23 mouse cellular contexts compared by ENCODE assay signal in genomic region chr7:45156206-45156605, GRCm38 (mm10). TPM values are rescaled to one million over a fixed set of nuclear protein-coding genes. Genes with fewer than 3 reads are reported as not detected.
DNase-seq lines count a peak whose midpoint lies in the region; ATAC-seq and TF ChIP-seq lines count a peak whose summit lies in the region.
"Had no signal": no experiment of that assay in that cellular context is flagged by ENCODE, and none has a peak within 500 bp of the region (broad histone marks: within the 10 kb centered on the region; RNA-seq: fewer than 3 reads in every experiment).

No protein-coding gene starts in this region.

- WGBS in liver, postnatal 0 days (ENCODE audit: insufficient replicate concordance) = 89% methylated on average over 15 of the region's 15 CpGs
- WGBS in liver, embryonic 12.5 days (ENCODE audit: insufficient replicate concordance) = 89% methylated on average over 15 of the region's 15 CpGs

- H3K36me3 ChIP-seq in liver, postnatal 0 days (replicated peaks; ENCODE audit: insufficient read depth, low read length) = peaks cover 2% of the 10 kb centered on the region
- peaks cover 28% of the 10 kb centered on the region; the same call in 1 of the 2 replicates for H3K36me3 ChIP-seq in liver, embryonic 12.5 days
- peaks cover 48% of the 10 kb centered on the region for H3K36me3 ChIP-seq in E14TG2a.4 (ENCODE audit: insufficient read depth, low read length)
- peaks cover 69% of the 10 kb centered on the region for H3K36me3 ChIP-seq in G1E (replicated peaks)

- no peaks in the 10 kb centered on the region for H3K27me3 ChIP-seq in liver, postnatal 0 days (ENCODE audit: insufficient read depth, low read length)
- no peaks in the 10 kb centered on the region for H3K27me3 ChIP-seq in liver, embryonic 12.5 days (replicated peaks)
- H3K27me3 ChIP-seq in E14TG2a.4 (ENCODE audit: insufficient read depth, low read length) (no peaks in the 10 kb centered on the region), G1E (ENCODE audit: insufficient read depth, low read length) (no peaks in the 10 kb centered on the region)
- H3K27me3 ChIP-seq: forebrain, embryonic 13.5 days had no signal

- peak; percentile 57 for DNase-seq in cerebellum, adult 9-10 months
- no peak for DNase-seq in cerebellum, postnatal 25 days
- DNase-seq in liver, postnatal 0 days = no peak
- DNase-seq in G1E (ENCODE audit: low spot score) = no peak
- no peak for DNase-seq in gastrocnemius, postnatal 10 days
- DNase-seq: adrenal gland, adult 2 months; adrenal gland, postnatal 36 days; gastrocnemius, postnatal 14 days; heart, adult 11 months; kidney, adult 18-20 months had no signal

- H3K4me2 ChIP-seq in liver, postnatal 0 days (ENCODE audit: low read depth, low read length) = no peak overlapping the region
- no peak overlapping the region for H3K4me2 ChIP-seq in liver, embryonic 12.5 days
- H3K4me2 ChIP-seq: heart, embryonic 11.5 days had no signal

- TF ChIP-seq CTCF in liver, postnatal 0 days (IDR thresholded peaks at IDR 0.05; ENCODE audit: low read depth) = no peak
- TF ChIP-seq CTCF in E14TG2a.4 (conservative IDR thresholded peaks at IDR 0.05; ENCODE audit: low read length) (no peak), G1E (IDR thresholded peaks at IDR 0.05; ENCODE audit: low read depth, low read length) (no peak)

- H3K27ac ChIP-seq in liver, postnatal 0 days (ENCODE audit: low read depth) = 0 out of 2 replicates have a peak overlapping the region, but pooled peaks have one; percentile 7
- H3K27ac ChIP-seq in liver, embryonic 12.5 days = no peak overlapping the region
- H3K27ac ChIP-seq: forebrain, embryonic 10.5 days; forebrain, embryonic 13.5 days; hindbrain, embryonic 14.5 days; hindbrain, postnatal 0 days had no signal

- no peak for ATAC-seq in liver, postnatal 0 days
- ATAC-seq in liver, embryonic 12.5 days = no peak
- ATAC-seq in G1E (ENCODE audit: extremely low read depth, insufficient number of reproducible peaks, low FRiP score, poor library complexity, severe bottlenecking) = no peak
- ATAC-seq: CD4-positive, CD25-positive, alpha-beta regulatory T cell, adult 4 months; forebrain, embryonic 13.5 days; forebrain, embryonic 16.5 days; hindbrain, postnatal 0 days; inflammation-experienced regulatory T-cells, adult 6 months; intestine, embryonic 16.5 days had no signal

- no peak for TF ChIP-seq EP300 in liver, postnatal 0 days (IDR thresholded peaks at IDR 0.05; ENCODE audit: low read depth)

- H3K9me3 ChIP-seq in liver, postnatal 0 days (ENCODE audit: low read length) = no peaks in the 10 kb centered on the region
- H3K9me3 ChIP-seq in liver, embryonic 12.5 days (replicated peaks) = no peaks in the 10 kb centered on the region
- H3K9me3 ChIP-seq in E14TG2a.4 (ENCODE audit: low read length) (no peaks in the 10 kb centered on the region), G1E (replicated peaks) (no peaks in the 10 kb centered on the region)
- H3K9me3 ChIP-seq: forebrain, embryonic 10.5 days; forebrain, embryonic 13.5 days had no signal

- no peak overlapping the region for H3K9ac ChIP-seq in liver, postnatal 0 days (replicated peaks)
- no peak overlapping the region for H3K9ac ChIP-seq in liver, embryonic 12.5 days
- H3K9ac ChIP-seq: forebrain, embryonic 13.5 days; hindbrain, embryonic 14.5 days had no signal

- H3K4me1 ChIP-seq in liver, postnatal 0 days (ENCODE audit: insufficient read depth) = peaks cover 15% of the 10 kb centered on the region
- peaks cover 27% of the 10 kb centered on the region for H3K4me1 ChIP-seq in liver, embryonic 12.5 days
- peaks cover 41% of the 10 kb centered on the region for H3K4me1 ChIP-seq in E14TG2a.4 (replicated peaks; ENCODE audit: low read depth, low read length)
- peaks cover 36% of the 10 kb centered on the region for H3K4me1 ChIP-seq in G1E (ENCODE audit: insufficient read depth, low read depth, low read length)

- H3K4me3 ChIP-seq in liver, postnatal 0 days (ENCODE audit: low read depth, low read length) = no peak overlapping the region
- no peak overlapping the region for H3K4me3 ChIP-seq in liver, embryonic 12.5 days
- H3K4me3 ChIP-seq in E14TG2a.4 (replicated peaks; ENCODE audit: low read length) (peak overlapping the region; percentile 51), G1E (ENCODE audit: low read depth, low read length) (peak overlapping the region; percentile 47; the same call in 1 of the 2 replicates)
- H3K4me3 ChIP-seq: forebrain, embryonic 10.5 days; forebrain, embryonic 13.5 days had no signal

RNA-seq across cellular contexts. Expression of gene Aldh16a1, which starts 1.8 kb away (rescaled TPM):
- 26.8 and 29.6 TPM in 2 replicates for polyA plus RNA-seq in liver, postnatal 0 days (2015; fragmentation: Nextera tagmentation; extraction: Ambion mirVana)
- 35.9 and 41.2 TPM in 2 replicates for polyA plus RNA-seq in liver, embryonic 12.5 days (2016; fragmentation: Nextera tagmentation; extraction: Ambion mirVana)
- total RNA-seq in G1E (2014; fragmentation: Nextera tagmentation) (19.6 and 26.3 TPM in 2 replicates), G1E (2017) (33.8 and 34.7 TPM in 2 replicates)
- 110 and 133 TPM in 2 replicates for polyA plus RNA-seq in G1E (2012)
- 10 to 100 TPM; 23.9 to 28.6 TPM for total RNA-seq in gastrocnemius, postnatal 10 days (2021)

RNA-seq across cellular contexts. Expression of gene Pih1d1, which starts 2.1 kb away (rescaled TPM):
- 37.6 and 37.8 TPM in 2 replicates for polyA plus RNA-seq in liver, postnatal 0 days (2015; fragmentation: Nextera tagmentation; extraction: Ambion mirVana)
- 60.5 and 61.7 TPM in 2 replicates for polyA plus RNA-seq in liver, embryonic 12.5 days (2016; fragmentation: Nextera tagmentation; extraction: Ambion mirVana)
- total RNA-seq in G1E (2014; fragmentation: Nextera tagmentation) = 82.8 and 124 TPM in 2 replicates
- total RNA-seq in G1E (2017) = 60.9 and 68.4 TPM in 2 replicates
- 46.4 TPM in 2 replicates for polyA plus RNA-seq in G1E (2012)
- 10 to 100 TPM; 46.6 to 48.2 TPM for total RNA-seq in gastrocnemius, postnatal 10 days (2021)

RNA-seq across cellular contexts. Expression of gene Slc17a7, which starts 7.5 kb away (rescaled TPM):
- not detected in 2 replicates for polyA plus RNA-seq in liver, postnatal 0 days (2015; fragmentation: Nextera tagmentation; extraction: Ambion mirVana)
- not detected in 2 replicates for polyA plus RNA-seq in liver, embryonic 12.5 days (2016; fragmentation: Nextera tagmentation; extraction: Ambion mirVana)
- total RNA-seq in G1E (2014; fragmentation: Nextera tagmentation) = not detected in 2 replicates
- 0.06 and 0.11 TPM in 2 replicates for total RNA-seq in G1E (2017)
- polyA plus RNA-seq in G1E (2012) = 0.02 and 0.08 TPM in 2 replicates
- 1 to 10 TPM; 4.7 to 4.9 TPM for total RNA-seq in gastrocnemius, postnatal 10 days (2021)
- total RNA-seq: hematopoietic stem cell, adult 5-6 weeks had no signal
- polyA plus RNA-seq: CD4-positive, CD25-positive, alpha-beta regulatory T cell, adult 4 months; intestine, embryonic 16.5 days had no signal

RNA-seq across cellular contexts. Expression of gene Flt3l, which starts 20.0 kb away (rescaled TPM):
- 2.0 and 2.3 TPM in 2 replicates for polyA plus RNA-seq in liver, postnatal 0 days (2015; fragmentation: Nextera tagmentation; extraction: Ambion mirVana)
- 5.1 and 5.7 TPM in 2 replicates for polyA plus RNA-seq in liver, embryonic 12.5 days (2016; fragmentation: Nextera tagmentation; extraction: Ambion mirVana)
- total RNA-seq in G1E (2014; fragmentation: Nextera tagmentation) = 75.7 and 76.5 TPM in 2 replicates
- total RNA-seq in G1E (2017) = 41.0 and 48.6 TPM in 2 replicates
- polyA plus RNA-seq in G1E (2012) = 31.7 and 38.8 TPM in 2 replicates
- total RNA-seq in gastrocnemius, postnatal 10 days (2021) = 1 to 10 TPM; 2.3 to 4.3 TPM

RNA-seq across cellular contexts. Expression of gene Gm45713, which starts 20.2 kb away (rescaled TPM):
- polyA plus RNA-seq in liver, postnatal 0 days (2015; fragmentation: Nextera tagmentation; extraction: Ambion mirVana) = 0.27 and 0.70 TPM in 2 replicates
- 0.27 and 0.59 TPM in 2 replicates for polyA plus RNA-seq in liver, embryonic 12.5 days (2016; fragmentation: Nextera tagmentation; extraction: Ambion mirVana)
- total RNA-seq in G1E (2014; fragmentation: Nextera tagmentation) (not detected in 2 replicates), G1E (2017) (0.16 and 0.23 TPM in 2 replicates)
- 1.0 and 1.3 TPM in 2 replicates for polyA plus RNA-seq in G1E (2012)
- total RNA-seq in gastrocnemius, postnatal 10 days (2021) = not detected
- total RNA-seq: adrenal gland, adult 2 months; adrenal gland, postnatal 36 days; gastrocnemius, postnatal 14 days; heart, postnatal 25 days; hindbrain, postnatal 0 days had no signal
- polyA plus RNA-seq: CD4-positive, CD25-positive, alpha-beta regulatory T cell, adult 4 months; forebrain, embryonic 16.5 days; hindbrain, embryonic 14.5 days had no signal

Comparison
In these comparisons a context has a peak if more than half of its experiments do, and no peak if none do; other contexts are left out.
1. H3K4me3 ChIP-seq: peak in E14TG2a.4 (single experiment) and G1E (single experiment); none in liver, postnatal 0 days (single experiment) and liver, embryonic 12.5 days (single experiment).